Mouse (Mus musculus) hematopoietic stem cell, adult 5-6 weeks (primary cell): ENCODE results near the gene Sart3. TPM values are rescaled to one million over a fixed set of nuclear protein-coding genes. Genes with fewer than 3 reads are reported as not detected.
A peak's percentile ranks its signal among the peaks of the same experiment; 100 is the strongest.

Source experiments
- ATAC-seq, 2 experiments: fragments of 125-278 bp in 1 of 2; replicated peaks in 1 of 2; 2 replicates each; pipeline ENCODE4 v1.8.0; 2016 to 2017; ENCODE audit warnings: inconsistent platforms in 2 of 2, mild to moderate bottlenecking in 2 of 2, moderate number of reproducible peaks in 2 of 2, low read depth in 1 of 2, moderate TSS enrichment in 1 of 2; ENCODE audit not compliant: low FRiP score in 2 of 2, poor library complexity in 2 of 2, severe bottlenecking in 2 of 2, insufficient read depth in 1 of 2, low TSS enrichment in 1 of 2
- total RNA-seq: library from RNA; stranded (forward); fragments of 172-1452, 232-1000 nt; gene quantifications from 2 replicates; pipeline ENCODE4 v1.2.3, GENCODE M21; 2017

Sart3 gene
- total RNA-seq, 1 experiment from 2014 or later: 42.6 TPM

DNA sequence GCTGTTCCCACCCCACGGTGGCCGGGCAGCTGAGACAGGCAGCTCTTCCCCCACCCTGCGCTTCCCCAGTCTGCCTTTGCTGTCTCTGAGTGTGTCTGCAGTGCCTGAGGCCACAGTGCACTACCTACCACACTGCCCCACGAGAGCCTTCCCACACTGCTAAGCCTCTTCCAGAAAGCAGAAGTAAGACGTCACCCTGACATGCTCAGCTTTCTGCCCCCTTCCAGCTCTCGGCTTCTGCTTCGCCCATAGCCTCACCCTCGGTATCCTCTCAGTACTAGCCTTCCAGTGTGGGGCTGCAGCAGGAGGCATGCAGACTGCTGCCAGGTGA lies 4.6 kb upstream of the Sart3 start:
- peak; percentile 74 to 77 for ATAC-seq

DNA sequence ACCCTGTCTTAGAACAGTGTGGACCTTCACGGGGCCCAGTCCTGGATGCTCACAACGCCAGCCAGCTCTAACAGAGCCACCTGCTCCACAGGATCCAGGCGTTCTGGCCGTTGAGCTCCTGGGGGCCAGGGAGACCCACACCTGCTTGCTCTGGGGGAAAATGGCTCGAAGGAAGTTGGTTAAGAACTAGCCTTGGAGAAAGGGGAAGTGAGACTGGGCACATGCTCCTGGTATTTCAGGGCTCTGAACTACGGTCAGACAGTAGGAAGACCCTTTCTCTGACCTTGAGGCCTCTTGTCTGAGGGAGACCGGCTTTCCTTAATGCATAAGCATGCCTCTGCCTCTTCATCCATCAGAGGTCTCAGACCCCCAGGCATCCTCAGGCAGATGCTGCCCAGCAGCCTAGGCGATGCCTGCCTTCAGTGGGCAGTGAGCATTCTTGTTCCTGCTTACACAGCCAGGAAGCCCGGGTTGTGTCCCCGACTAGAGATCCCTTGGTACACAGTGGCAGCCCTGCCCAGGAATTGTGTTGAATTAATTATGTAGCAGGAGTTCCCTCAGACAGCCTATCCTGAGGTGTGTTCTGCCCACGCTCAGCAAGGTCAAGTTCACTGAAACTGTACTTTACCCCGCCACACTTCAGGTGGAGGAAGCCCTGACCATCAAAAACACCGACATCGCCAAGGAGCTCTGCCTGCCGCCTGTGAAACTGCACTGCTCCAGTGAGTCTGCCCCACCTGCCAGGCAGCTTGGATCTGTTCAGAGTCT lies 4.0 kb upstream of the Sart3 start:
- no peak for ATAC-seq

DNA sequence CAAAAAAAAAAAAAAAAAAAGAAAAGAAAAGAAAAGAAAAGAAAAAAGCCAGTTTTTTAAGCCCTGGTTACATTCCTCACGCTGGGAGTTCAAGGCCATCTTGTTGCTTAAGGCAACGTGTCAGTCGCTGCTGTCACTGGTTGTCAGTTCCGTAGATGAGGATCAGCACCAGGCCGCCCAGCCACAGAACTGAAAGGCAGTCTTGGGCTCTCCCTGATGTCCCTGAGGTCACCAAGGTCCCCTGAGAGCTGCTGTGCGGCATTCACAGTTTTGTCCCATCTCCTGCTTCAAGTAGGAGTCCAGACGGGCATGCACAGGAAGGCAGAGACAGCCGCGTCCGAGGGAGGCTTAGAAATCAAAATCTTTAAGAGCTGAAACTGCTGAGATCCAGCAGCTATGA lies 3.3 kb upstream of the Sart3 start:
- no peak for ATAC-seq

DNA sequence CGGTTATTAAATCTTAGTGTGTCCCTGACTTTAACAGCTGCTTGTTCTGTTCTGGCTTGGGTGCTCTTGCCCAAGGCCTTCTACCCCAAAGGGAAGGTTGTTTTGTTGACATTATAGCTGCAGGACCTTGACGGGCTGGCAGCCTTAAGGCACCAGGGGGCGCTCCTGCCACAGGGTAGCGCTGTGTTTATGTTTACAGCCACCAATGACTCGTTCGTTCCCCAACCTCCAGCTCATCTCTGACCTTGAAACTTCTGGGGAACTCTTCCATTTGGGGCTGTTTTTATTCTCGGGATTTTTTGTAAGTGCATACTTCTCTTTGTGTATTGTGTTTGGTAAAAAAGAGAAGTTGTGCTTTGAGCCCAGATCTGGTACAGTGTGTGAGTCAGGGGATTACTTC lies 1.4 kb upstream of the Sart3 start:
- ATAC-seq: peak; percentile 22 to 43; a peak in 2 of 4 replicates

DNA sequence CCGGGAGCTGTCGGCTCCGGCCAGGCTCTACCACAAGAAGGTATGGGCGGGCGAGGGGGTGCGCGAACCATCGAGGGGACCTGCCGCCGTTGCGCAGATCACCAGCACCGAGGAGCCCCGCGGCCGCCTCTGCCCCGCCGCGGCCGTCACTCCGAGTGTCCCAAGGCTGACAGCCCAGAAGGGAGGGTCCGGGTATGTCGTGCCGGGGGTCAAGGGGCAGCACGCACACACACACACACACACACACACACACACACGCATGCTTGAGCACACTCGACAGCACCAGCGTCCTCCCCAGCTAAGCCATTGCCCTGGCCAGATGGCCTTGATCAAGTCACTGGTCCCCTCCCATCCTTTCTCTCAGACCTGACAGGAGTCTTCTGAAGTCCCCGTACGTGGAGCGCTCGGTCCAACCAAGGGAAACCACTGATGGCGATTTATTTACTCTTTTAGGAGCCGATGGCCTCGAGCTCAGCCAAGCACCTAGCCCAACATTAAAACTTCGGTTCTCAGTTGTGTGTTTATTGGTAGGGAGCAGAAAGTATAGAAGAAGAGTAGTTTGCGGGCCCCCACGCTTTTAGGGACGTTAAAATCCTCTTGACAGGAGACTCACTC lies 702 bp upstream of the Sart3 start:
- no peak for ATAC-seq

DNA sequence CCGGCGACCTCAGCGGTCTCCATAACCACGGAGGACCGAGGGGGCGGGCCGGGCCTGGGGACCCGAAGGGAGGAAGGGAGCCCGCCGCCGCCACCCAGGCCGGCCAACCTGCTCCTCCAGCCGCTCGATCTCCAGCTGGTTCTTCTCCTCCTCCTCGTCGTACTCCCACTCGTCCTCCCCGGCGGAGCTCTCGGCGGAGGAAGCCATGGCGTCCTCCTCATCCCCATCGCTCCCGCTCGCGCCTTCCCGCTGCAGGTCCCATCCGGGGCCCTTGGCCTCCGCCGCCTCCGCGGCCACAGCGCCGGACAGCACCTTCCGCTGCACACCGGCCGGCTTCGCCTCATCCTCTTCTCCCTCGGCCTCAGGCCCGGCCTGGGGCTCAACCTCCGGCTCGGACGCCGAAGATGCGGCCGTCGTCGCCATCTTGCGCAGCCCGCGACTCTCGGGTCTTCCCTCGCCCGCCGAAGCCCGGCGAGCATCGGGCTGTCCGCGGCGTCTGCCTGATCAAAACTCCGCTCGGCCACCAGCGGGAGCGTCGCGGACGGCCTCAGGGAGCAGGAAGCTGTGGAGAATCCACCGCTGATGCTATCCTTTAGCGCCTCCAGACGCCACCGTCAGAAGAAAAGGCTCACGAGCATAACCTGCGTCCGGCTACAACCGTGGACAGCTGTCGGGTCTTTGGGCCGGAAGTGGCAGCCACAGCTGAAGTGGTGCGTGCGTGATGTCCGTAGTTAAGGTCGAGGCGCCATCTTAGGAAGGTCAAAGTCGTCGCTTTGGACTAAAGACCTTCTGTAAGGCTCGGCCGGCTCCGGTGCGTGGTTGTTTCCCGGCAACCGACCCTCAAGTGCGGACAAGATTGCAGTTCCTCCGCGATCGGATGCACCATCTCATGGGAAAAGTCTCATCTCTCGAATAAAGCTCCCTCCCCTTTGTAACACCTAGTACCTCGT lies 822 bp downstream of the Sart3 start:
- ATAC-seq: peak; percentile 63 to 73

DNA sequence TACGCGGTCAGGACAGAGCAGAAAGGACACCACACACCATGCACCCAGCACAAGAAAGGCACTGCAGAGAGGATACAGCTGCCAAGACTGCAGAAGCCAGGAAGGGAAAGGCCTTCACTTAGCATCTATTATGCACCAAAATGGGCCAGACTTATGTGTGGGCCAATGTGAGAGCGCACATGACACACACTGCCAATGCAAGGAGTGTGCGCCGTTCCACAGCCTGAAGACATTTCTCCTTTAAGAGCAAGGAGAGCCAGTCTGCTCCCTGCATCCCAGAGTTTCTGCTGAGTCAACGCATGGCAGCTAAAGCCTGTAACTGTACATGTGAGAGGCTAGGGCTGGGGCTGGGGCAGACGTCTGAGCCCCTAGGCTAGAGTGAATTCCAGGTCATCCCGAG lies 3.5 kb downstream of the Sart3 start:
- ATAC-seq: no peak

DNA sequence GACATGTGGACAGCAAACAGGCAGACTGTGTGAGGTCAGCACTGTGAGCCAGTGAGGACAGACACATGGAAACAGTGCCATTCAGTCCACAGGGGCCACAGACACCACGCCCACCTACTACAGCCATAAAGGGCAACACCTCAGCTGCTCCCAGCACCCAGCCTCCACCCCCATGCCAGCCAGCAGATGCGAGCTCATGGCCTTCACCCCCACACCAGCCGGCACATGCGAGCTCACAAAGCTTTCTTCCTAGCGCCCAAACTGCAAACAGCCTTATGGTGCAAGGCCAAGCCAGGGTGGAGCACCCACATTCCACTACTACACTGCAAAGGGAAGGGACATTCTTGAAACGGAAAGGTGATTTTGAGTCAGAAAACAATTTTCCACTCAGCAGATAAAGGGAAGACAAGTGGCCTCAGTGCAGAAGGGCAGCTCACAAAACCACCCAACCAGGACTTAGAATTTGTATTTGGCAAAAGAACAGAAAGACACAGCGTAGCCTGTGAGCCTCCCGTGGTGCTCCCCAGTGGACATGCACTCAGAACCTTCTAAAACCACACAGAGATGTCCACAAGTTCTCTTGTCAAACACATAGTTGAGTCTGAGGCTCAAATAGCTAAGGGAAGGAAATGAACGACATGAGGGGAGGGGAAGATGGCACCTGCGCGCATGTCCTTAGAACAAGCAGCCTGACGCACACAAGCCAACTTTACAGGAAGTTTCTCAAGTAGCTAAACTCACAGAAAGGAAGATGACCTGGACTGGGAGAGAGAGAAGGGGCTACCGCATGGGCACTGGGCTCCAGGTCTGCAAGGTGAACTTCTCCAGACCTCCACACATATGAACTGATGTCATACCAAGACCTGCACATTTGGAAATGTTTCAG lies 6.4 kb downstream of the Sart3 start:
- no peak for ATAC-seq

DNA sequence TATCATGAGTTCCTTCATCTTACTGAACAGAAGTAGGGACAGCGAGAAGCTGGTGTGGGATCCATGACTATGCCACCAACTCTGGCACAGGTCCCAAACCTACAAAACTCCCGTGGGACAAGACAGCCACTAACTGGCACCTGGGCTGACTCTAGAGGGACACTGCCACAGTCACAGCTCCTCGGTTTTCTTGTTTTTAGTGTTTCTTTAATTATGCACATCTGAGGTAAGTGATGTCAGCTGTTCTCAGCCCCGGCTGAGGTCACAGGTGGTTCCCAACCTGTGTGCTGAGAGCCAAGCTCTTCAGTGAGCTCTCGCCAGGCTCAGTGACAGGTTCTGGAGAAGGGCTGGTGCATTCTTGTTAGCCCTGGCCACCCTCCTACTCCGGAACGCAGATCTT lies 7.9 kb downstream of the Sart3 start:
- no peak for ATAC-seq

DNA sequence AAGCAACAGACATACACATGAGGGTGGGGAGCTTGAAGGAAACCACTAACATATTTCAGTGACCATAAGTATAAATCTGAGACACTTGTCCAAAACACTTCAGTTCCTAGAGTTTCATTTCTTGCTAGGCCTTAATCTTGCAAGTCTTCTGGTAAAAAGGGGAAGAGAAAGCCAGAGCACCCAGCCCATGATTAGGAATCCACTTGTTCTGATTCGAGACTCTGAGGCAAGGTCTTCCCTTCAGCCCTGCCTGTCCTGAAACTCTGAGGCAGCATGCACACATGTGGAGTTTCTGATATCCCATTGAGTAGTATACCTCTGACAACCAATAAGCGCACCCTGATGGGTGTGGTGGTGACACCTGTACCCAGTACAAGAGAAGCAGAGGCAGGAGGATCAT lies 10.7 kb downstream of the Sart3 start:
- no peak for ATAC-seq

DNA sequence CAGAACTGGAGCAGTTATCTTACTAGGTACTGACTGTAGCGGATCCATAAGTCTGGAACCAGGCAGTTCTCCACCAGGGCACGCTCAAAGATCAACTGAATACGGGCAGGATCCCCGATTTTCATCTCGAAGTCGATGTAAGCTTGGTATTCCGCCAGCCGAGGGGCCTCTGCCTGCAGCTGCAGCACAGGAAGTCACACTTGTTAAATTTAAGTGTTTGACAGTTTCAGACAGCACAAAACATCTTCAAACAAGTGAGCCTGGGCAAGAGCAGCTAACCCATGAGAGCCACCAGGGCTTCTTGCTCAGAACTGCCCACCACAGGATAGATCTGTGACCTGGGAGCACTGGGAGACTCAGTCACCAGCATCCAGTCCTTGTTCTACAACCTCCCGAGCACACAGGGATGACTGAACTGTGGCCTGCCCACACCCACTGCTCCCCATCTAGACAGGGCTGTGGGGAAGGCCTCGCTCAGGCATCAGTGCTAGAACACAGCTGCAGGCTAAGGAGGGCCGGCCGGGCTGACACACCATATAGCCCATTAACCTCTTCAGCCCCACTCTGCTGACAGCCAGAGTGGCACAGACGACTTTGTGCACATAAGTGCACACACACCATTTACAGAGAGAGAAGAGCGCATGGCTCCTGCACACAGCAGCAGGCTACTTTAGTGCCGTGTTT lies 16.8 kb downstream of the Sart3 start:
- ATAC-seq: no peak

DNA sequence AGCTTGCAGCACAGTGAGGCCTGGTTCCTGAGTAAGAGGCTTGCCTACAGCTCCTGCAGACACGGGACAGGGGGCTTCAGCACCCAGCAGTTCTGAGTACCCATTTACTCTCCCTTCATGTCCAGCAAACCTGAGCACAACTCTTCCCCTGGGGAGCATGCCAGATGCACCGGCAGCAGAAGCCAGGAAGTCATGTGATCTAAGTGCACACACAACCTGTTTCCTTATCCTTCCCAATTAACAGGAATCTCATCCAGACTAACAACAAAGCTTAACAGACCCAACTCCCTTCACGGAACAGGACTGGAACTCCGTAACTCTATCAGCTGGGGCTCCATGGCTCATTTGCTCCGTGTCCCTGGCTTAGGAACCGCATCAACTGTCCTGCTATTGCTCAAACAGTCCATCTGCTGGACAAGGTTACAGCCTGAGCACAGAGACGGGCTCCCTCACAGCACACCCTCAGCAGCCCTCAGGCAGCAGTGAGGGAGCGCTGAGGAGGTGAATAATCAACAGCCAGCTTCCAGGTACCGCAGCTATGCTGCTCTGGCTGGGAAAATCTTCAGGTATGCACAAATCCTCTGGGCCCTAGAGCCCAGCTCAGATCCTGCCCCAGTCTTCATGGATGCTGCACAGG lies 20.7 kb downstream of the Sart3 start:
- ATAC-seq: no peak

DNA sequence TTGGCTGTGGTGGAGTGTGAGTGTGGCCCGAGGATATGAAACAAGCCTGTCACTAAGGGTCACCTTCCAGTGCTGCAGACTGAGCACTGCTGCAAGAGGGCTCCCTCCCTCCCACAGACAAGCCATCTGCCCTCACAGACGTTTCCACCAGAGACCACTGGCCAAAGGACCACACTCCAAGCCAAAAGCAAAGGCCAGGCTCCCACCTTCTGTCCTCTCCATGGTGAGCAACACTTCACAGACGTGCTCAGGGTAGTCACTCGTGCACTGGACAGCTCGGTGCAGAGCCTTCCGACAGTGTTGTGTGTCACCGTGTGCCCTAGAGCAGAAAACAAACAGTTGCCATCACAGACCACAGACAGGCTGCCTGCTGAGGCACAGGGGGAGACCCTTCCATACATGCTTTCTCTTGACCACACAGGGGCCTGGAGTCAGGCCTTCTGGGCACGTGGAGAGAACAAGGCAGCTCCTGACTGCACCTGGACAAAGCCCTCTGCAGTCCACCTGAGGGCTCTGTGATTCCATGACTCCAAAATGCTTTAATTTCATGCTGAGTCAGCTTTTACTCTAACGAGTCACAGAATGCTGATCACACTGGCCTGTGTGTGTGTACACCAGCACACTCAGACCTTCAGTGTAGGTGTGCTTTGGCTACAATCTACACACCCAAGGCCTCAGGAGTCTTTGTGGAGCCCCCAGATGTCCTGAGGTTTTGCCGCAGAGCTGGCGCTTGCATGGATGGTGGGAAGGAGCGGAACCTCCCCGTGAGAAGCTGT lies 23.6 kb downstream of the Sart3 start:
- ATAC-seq: no peak

DNA sequence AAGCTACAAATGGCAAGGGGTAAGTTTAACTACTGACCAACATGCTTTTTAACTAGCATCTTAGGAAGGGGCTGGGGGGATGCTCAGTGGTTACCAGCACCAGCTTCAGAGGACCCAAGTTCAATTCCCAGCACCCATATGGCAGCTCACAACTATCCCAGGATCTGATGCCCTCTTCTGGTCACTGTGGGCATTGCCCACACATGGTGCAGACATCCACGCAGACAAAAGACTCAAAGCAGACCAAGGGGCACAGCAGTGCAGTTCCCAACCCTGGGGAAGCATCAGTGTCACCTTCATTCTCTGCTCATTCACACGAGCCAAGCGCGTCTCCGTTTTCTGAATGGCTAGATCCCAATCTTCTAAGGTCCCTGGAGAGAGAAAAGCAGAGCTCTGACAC lies 24.7 kb downstream of the Sart3 start:
- ATAC-seq: no peak

DNA sequence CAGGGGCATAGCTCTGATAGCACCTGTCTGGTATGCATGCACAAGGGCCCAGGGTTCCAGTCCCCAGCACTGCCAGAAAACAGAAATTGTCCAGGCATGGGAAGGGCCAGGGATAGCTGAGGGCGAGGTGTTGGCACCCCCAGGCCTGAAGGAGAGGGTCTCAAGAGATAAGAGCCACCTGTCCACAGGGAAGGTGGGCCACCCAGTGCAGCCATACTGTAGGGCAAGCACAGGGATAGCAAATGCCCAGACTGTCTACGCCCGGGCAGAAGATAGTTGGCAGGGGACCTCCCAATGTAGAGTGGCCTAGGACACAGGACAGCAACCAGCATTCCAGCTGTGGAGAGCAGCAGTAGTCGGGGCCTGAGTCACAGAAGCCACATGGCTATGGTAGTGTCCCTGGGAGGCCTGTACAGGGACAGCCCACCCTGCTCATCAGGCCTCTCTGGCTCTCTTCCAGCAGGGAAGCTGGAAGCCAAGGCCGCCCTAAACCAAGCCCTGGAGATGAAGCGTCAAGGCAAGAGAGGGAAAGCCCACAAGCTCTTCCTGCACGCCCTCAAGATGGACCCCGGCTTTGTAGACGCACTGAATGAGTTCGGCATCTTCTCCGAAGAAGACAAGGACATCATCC lies 34.6 kb downstream of the Sart3 start:
- no peak for ATAC-seq
